Mouse (Mus musculus): Measurements from ENCODE around the gene Sco1.
"Not testable (repeated sequence)": the region's sequence is repeated elsewhere in the genome, so short reads cannot be mapped to it uniquely, and the experiment has no call there.

The Sco1 gene

GRCm38 (mm10) chr11:67086467-67087164, 34.1 kb downstream of the Sco1 start:
- DNase-seq: no peak

- DNase-seq: no peak
These were observed 34.8 kb downstream of the Sco1 start for GRCm38 (mm10) chr11:67087225-67087624.

GRCm38 (mm10) chr11:67092354-67092753, 39.9 kb downstream of the Sco1 start:
- not testable (repeated sequence) for DNase-seq

- no peak for DNase-seq
These were observed 40.7 kb downstream of the Sco1 start for GRCm38 (mm10) chr11:67093201-67093600.

- DNase-seq: no peak
These were observed 41.2 kb downstream of the Sco1 start for GRCm38 (mm10) chr11:67093652-67094051.

- DNase-seq: no peak
These were observed 42.0 kb downstream of the Sco1 start for GRCm38 (mm10) chr11:67094470-67094869.

GRCm38 (mm10) chr11:67097709-67098108, 45.2 kb downstream of the Sco1 start:
- no peak for DNase-seq

- no peak for DNase-seq
These were observed 46.0 kb downstream of the Sco1 start for GRCm38 (mm10) chr11:67098427-67098826.

GRCm38 (mm10) chr11:67099241-67099640, 46.8 kb downstream of the Sco1 start:
- no peak for DNase-seq

- DNase-seq: peak in 1 of 2 experiments; percentile 28
These were observed 47.7 kb downstream of the Sco1 start for GRCm38 (mm10) chr11:67100169-67100568.

- DNase-seq: peak; percentile 34 to 48
These were observed 49.2 kb downstream of the Sco1 start for GRCm38 (mm10) chr11:67101713-67102112.

GRCm38 (mm10) chr11:67103256-67103655, 50.8 kb downstream of the Sco1 start:
- DNase-seq: no peak

- no peak for DNase-seq
These were observed 51.8 kb downstream of the Sco1 start for GRCm38 (mm10) chr11:67104242-67104641.

- DNase-seq: no peak
These were observed 52.2 kb downstream of the Sco1 start for GRCm38 (mm10) chr11:67104714-67105113.

- DNase-seq: no peak
These were observed 53.2 kb downstream of the Sco1 start for GRCm38 (mm10) chr11:67105689-67106088.

GRCm38 (mm10) chr11:67106973-67107372, 54.5 kb downstream of the Sco1 start:
- DNase-seq: no peak

GRCm38 (mm10) chr11:67110168-67110948, 57.9 kb downstream of the Sco1 start:
- peak; percentile 32 to 48 for DNase-seq

GRCm38 (mm10) chr11:67112019-67112850, 59.8 kb downstream of the Sco1 start:
- peak; percentile 31 to 42 for DNase-seq

- peak; percentile 20 to 39 for DNase-seq
These were observed 60.4 kb downstream of the Sco1 start for GRCm38 (mm10) chr11:67112851-67113202.

GRCm38 (mm10) chr11:67113381-67113780, 60.9 kb downstream of the Sco1 start:
- no peak for DNase-seq

GRCm38 (mm10) chr11:67114261-67114660, 61.8 kb downstream of the Sco1 start:
- DNase-seq: no peak

GRCm38 (mm10) chr11:67114901-67115300, 62.4 kb downstream of the Sco1 start:
- no peak for DNase-seq
